8 mouse cellular contexts compared by ENCODE assay signal in the genomic region with DNA sequence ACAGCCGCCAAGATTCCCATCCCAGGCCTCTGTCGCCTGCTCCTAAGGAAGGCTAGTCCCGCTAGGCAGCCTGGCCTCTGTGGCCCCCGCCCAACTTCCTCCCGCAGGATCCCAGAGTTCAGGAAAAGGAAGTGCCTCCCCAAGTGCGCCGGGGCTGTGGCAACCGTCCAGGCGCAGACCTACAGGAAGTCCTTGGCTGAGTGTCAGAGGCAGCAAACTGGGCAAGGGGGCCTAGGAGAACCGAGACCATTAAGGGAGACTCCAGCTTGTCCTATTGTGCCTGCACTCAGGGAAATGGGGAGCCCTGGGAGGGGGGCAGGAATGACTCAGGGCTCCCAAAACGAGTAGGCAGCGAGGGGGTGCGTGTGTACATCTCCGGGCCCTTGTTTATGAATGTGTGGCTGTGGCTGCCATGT. TPM values are rescaled to one million over a fixed set of nuclear protein-coding genes. Genes with fewer than 3 reads are reported as not detected.
DNase-seq lines count a peak whose midpoint lies in the region; ATAC-seq and TF ChIP-seq lines count a peak whose summit lies in the region.

No protein-coding gene starts in this region.

- peak; percentile 29; the same call in 1 of the 2 replicates for ATAC-seq in liver, embryonic 14.5 days (ENCODE audit: insufficient read depth)
- peak; percentile 26 for ATAC-seq in neural tube, embryonic 12.5 days (ENCODE audit: low FRiP score, low read depth)

- H3K27ac ChIP-seq in heart, adult 2 months, result peak overlapping the region; percentile 92
- no peak overlapping the region for H3K27ac ChIP-seq in liver, embryonic 14.5 days
- peak overlapping the region; percentile 94; the same call in 1 of the 2 replicates for H3K27ac ChIP-seq in neural tube, embryonic 12.5 days

- peak; percentile 58 to 75 for DNase-seq in spleen, postnatal 4 days (ENCODE audit: low spot score in 2 of 2)
- no peak for DNase-seq in spleen, postnatal 14 days (ENCODE audit: low spot score in 2 of 2)
- DNase-seq in embryo, embryonic 11 days, result peak; percentile 62
- peak; percentile 87 to 91 for DNase-seq in heart, adult 2 months
- DNase-seq in kidney, adult 11 months, result peak; percentile 80
- DNase-seq in liver, embryonic 14.5 days (ENCODE audit: low read depth in 3 of 3, low spot score in 3 of 3), result no peak
- no peak for DNase-seq in retina, postnatal 1 day

- no peaks in the 10 kb centered on the region for H3K36me3 ChIP-seq in heart, adult 2 months (ENCODE audit: control insufficient read depth, insufficient read depth, low read length)
- no peaks in the 10 kb centered on the region for H3K36me3 ChIP-seq in liver, embryonic 14.5 days (replicated peaks; ENCODE audit: control insufficient read depth, insufficient read depth, low read depth)
- peaks cover 22% of the 10 kb centered on the region for H3K36me3 ChIP-seq in neural tube, embryonic 12.5 days

- H3K9ac ChIP-seq in heart, adult 2 months (ENCODE audit: low read depth, low read length), result peak overlapping the region; percentile 54
- no peak overlapping the region for H3K9ac ChIP-seq in liver, embryonic 14.5 days (replicated peaks)
- peak overlapping the region; percentile 87 for H3K9ac ChIP-seq in neural tube, embryonic 12.5 days

- no peaks in the 10 kb centered on the region for H3K79me2 ChIP-seq in heart, adult 2 months (replicated peaks; ENCODE audit: control insufficient read depth, insufficient read depth, low read length)

- peak overlapping the region; percentile 80 for H3K4me3 ChIP-seq in heart, adult 2 months
- H3K4me3 ChIP-seq in liver, embryonic 14.5 days (ENCODE audit: insufficient read depth in 1 of 2, low read depth in 2 of 2, low read length in 2 of 2), result peak overlapping the region; percentile 46 to 56
- peak overlapping the region; percentile 83 for H3K4me3 ChIP-seq in neural tube, embryonic 12.5 days

- TF ChIP-seq POLR2A in heart, adult 2 months (IDR thresholded peaks at IDR 0.05; ENCODE audit: insufficient read depth, low read depth, low read length), result peak; percentile 71

- peaks cover 5% of the 10 kb centered on the region for H3K4me1 ChIP-seq in heart, adult 2 months (ENCODE audit: control insufficient read depth, insufficient read depth, low read length)
- peaks cover 0 to 2% of the 10 kb centered on the region in 2 experiments; a peak in 1 of 4 replicates for H3K4me1 ChIP-seq in liver, embryonic 14.5 days (replicated peaks; ENCODE audit: control insufficient read depth in 2 of 2, insufficient read depth in 2 of 2, low read length in 1 of 2)
- peaks cover 36% of the 10 kb centered on the region for H3K4me1 ChIP-seq in neural tube, embryonic 12.5 days

- WGBS in heart, adult 2 months, result 18% methylated on average over 14 of the region's 14 CpGs
- 3% methylated on average over 14 of the region's 14 CpGs for WGBS in liver, embryonic 14.5 days (ENCODE audit: insufficient replicate concordance)
- 3% methylated on average over 14 of the region's 14 CpGs for WGBS in neural tube, embryonic 12.5 days

- TF ChIP-seq CTCF in heart, adult 2 months (IDR thresholded peaks at IDR 0.05), result no peak
- no peak for TF ChIP-seq CTCF in liver, embryonic 14.5 days (IDR thresholded peaks at IDR 0.05; ENCODE audit: low read depth)

- H3K9me3 ChIP-seq in liver, embryonic 14.5 days (ENCODE audit: control insufficient read depth, low read length), result no peaks in the 10 kb centered on the region
- no peaks in the 10 kb centered on the region for H3K9me3 ChIP-seq in neural tube, embryonic 12.5 days

- intact Hi-C loops in heart, adult 2 months (cut with DNase I), result loop anchor here (2.0 to 5.0 kb wide), 2 partner anchors 37 to 48 kb away; partner anchors contain the start of gene Kpnb1

- H3K4me2 ChIP-seq in liver, embryonic 14.5 days (ENCODE audit: low read depth), result peak overlapping the region; percentile 70
- H3K4me2 ChIP-seq in neural tube, embryonic 12.5 days (replicated peaks), result peak overlapping the region; percentile 86

- peak; percentile 76 for TF ChIP-seq EP300 in heart, adult 2 months (IDR thresholded peaks at IDR 0.05; ENCODE audit: insufficient read depth, low read depth, low read length)
- TF ChIP-seq EP300 in liver, embryonic 14.5 days (IDR thresholded peaks at IDR 0.05; ENCODE audit: low read depth), result no peak

- no peaks in the 10 kb centered on the region for H3K27me3 ChIP-seq in heart, adult 2 months (ENCODE audit: control insufficient read depth, insufficient read depth, low read length)
- peaks cover 41% of the 10 kb centered on the region for H3K27me3 ChIP-seq in liver, embryonic 14.5 days (ENCODE audit: control insufficient read depth, insufficient read depth, low read length)
- H3K27me3 ChIP-seq in neural tube, embryonic 12.5 days (replicated peaks), result no peaks in the 10 kb centered on the region; the same call in 1 of the 2 replicates

RNA-seq across cellular contexts. Expression of gene Tbkbp1, which starts 1.3 kb away (rescaled TPM):
- 10 to 100 TPM; 12.1 to 12.2 TPM for total RNA-seq in heart, adult 2 months (2021)
- polyA plus RNA-seq in heart, adult 2 months (2012; rRNA removed), result 13.5 and 14.1 TPM in 2 replicates
- 2.4 and 2.6 TPM in 2 replicates for polyA plus RNA-seq in liver, embryonic 14.5 days (2012; rRNA removed)
- polyA plus RNA-seq in liver, embryonic 14.5 days (2014; fragmentation: Nextera tagmentation; extraction: Ambion mirVana), result 0.90 and 1.6 TPM in 2 replicates
- polyA plus RNA-seq in neural tube, embryonic 12.5 days (2016; fragmentation: Nextera tagmentation; extraction: Ambion mirVana), result 9.5 and 10.5 TPM in 2 replicates

RNA-seq across cellular contexts. Expression of gene Tbx21, which starts 34.9 kb away (rescaled TPM):
- not detected for total RNA-seq in heart, adult 2 months (2021)
- 0.15 and 0.45 TPM in 2 replicates for polyA plus RNA-seq in heart, adult 2 months (2012; rRNA removed)
- 0.02 and 0.05 TPM in 2 replicates for polyA plus RNA-seq in liver, embryonic 14.5 days (2012; rRNA removed)
- polyA plus RNA-seq in liver, embryonic 14.5 days (2014; fragmentation: Nextera tagmentation; extraction: Ambion mirVana), result not detected in 2 replicates
- 0.13 TPM in 1 of 2 replicates, not detected in the other for polyA plus RNA-seq in neural tube, embryonic 12.5 days (2016; fragmentation: Nextera tagmentation; extraction: Ambion mirVana)

RNA-seq across cellular contexts. Expression of gene Kpnb1, which starts 37.7 kb away (rescaled TPM):
- total RNA-seq in heart, adult 2 months (2021), result 10 to 100 TPM; 71.7 to 80.8 TPM
- polyA plus RNA-seq in heart, adult 2 months (2012; rRNA removed), result 22.1 and 43.5 TPM in 2 replicates
- 38.0 and 58.0 TPM in 2 replicates for polyA plus RNA-seq in liver, embryonic 14.5 days (2012; rRNA removed)
- 23.2 and 26.1 TPM in 2 replicates for polyA plus RNA-seq in liver, embryonic 14.5 days (2014; fragmentation: Nextera tagmentation; extraction: Ambion mirVana)
- 52.8 and 53.1 TPM in 2 replicates for polyA plus RNA-seq in neural tube, embryonic 12.5 days (2016; fragmentation: Nextera tagmentation; extraction: Ambion mirVana)

Comparison
In these comparisons a context has a peak if more than half of its experiments do, and no peak if none do; other contexts are left out.
1. DNase-seq: peak in spleen, postnatal 4 days (2 of 2), embryo, embryonic 11 days (single experiment), heart, adult 2 months (2 of 2) and kidney, adult 11 months (single experiment); none in spleen, postnatal 14 days (0 of 2), liver, embryonic 14.5 days (0 of 3) and retina, postnatal 1 day (single experiment).
2. Peak in every context shown above with its lines, with median percentiles within 50 percentile points of each other: H3K4me3 ChIP-seq.